Mouse (Mus musculus) layer of hippocampus, adult 6 months (tissue): ENCODE measurements around the gene Krtap13. TPM values are rescaled to one million over a fixed set of nuclear protein-coding genes. Genes with fewer than 3 reads are reported as not detected.

Experiments
- long read RNA-seq, 2 experiments: library from polyadenylated mRNA; unstranded; transcript quantifications; one replicate each; pipeline ENCODE4 v2.0.0; 2019 to 2020
- polyA plus RNA-seq: library from polyadenylated mRNA; unstranded; fragments of <200 nt; fragmentation: Nextera tagmentation; gene quantifications from 2 replicates; pipeline ENCODE4 v1.2.3, GENCODE M21; 2021

Gene Krtap13
- not detected in 2 replicates for polyA plus RNA-seq
- long read RNA-seq, experiment 1, result 0 reads
- long read RNA-seq, experiment 2, result 0 reads

DNA sequence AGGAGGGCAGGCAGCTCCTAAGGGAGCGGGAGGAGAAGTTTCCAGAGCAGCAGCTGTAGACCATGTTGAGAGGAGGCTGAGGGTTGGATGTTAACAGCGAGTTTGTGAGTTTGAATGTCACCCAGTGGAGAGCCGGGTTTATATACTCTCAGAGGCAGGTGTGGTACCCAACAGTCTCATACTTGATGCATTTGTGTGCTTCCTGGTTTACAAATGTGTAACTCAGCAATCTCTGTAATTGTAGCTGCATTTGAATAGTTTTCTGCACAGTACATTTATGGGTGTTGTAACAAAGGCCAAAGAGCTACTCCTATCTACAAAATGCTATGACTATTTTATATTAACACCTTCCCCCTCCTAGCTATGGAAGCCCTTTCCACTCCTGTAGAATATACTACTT lies at the start of gene Krtap13:
Krtap13 (minus strand) TSS at position 101 of the 400 bp plus-strand sequence.

DNA sequence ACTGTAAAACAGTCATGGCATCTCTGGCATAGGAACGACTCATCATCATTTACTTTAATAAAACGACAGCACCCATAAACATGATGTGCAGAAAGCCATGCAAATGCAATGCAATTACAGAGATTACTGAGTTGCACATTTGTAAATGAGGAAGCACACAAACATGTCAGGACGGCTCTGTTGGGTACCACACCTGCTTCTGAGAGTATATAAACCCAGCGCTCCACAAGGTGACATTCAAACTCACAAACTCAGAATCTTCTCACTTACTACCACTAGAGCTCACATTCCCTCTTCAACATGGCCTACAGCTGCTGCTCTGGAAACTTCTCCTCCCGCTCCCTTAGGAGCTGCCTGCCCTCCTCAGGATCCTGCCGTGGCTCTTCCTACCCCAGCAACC lies 26.2 kb upstream of the Krtap13 start, which contains the start of gene Gm5965:
Gm5965 (plus strand) TSS at position 301 of the 400 bp plus-strand sequence.

DNA sequence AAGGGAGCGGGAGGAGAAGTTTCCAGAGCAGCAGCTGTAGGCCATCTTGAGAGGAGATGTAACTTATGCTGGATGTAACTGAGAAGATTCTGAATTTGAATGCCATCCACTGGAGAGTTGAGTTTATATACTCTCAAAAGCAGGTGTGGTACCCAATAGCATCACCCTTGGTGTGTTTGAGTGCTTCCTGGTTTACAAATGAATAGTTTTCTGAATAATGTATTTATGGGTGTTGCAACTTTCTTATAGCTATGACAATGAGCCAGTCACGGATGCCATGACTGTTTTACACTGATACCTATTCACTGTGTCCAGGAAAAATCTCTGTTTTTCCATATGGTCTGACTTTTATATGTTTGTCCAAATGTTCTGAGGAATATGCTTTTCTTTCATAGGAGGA lies 22.7 kb upstream of the Krtap13 start, which contains the start of gene 2310057N15Rik:
2310057N15Rik (minus strand) TSS at position 101 of the 400 bp plus-strand sequence.

DNA sequence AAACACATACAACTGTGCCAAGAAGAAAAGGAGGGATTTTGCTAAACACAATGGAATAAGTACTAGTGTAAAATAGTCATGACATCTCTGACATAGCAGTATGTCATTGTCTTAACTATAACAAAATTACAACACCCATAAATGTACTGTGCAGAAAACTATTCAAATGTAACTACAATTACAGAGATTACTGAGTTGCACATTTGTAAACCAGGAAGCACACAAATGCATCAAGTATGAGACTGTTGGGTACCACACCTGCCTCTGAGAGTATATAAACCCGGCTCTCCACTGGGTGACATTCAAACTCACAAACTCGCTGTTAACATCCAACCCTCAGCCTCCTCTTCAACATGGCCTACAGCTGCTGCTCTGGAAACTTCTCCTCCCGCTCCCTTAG lies 7.1 kb upstream of the Krtap13 start, which contains the start of gene 2310034C09Rik:
2310034C09Rik (plus strand) TSS at position 301 of the 400 bp plus-strand sequence.

DNA sequence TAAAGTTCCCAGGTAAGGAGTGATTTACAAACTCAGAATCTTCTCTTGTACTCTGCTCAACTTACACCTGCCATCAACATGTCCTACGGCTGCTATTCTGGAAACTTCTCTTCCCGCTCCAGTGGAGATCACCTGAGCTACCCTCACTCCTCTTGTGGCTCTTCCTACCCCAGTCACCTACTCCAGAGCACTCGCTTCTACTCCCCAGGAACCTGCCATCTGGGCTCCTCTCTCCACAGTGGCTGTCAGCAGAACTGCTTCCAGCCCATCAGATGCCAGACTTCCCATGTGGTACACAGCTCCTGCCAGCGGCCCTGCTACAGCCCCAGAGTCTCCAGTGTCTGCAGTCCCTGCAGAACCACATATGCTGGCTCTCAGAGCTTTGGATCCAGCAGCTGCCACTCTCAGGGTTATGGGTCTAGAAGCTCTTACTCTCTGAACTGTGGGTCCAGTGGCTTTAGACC lies 22.6 kb downstream of the Krtap13 start, which contains the start of gene Krtap13-1:
Krtap13-1 (plus strand) TSS at position 51 of the 464 bp plus-strand sequence.

DNA sequence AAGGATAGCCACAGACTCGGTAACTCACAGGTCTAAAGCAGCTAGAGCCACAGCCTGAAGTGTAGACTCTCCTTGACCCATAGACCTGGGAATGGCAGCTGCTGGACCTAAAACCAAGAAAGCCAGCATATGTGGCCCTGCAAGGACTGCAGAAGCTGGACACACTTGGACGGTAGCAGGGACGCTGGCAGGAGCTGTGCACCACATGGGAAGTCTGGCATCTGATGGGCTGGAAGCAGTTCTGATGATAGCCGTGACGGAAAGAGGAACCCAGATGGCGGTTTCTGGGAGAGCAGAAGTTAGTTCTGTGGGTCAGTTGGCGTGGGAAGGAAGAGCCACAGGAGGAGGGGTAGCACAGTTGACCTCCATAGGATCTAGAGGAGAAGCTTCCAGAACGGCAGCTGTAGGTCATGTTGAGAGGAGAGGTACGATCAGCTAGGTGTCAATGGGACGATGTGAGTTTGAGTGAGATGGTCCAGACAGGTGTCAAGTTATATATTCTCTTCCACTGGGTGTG lies 43.9 kb downstream of the Krtap13 start, which contains the start of gene 2310061N02Rik:
2310061N02Rik (minus strand) TSS at position 467 of the 517 bp plus-strand sequence.

Other genes starting within 250 kb of the Krtap13 start
- not detected in 2 replicates for gene Cldn17, start 244.7 kb downstream of the Krtap13 start, polyA plus RNA-seq
- not detected in 2 replicates for gene Cldn8, start 188.5 kb downstream of the Krtap13 start, polyA plus RNA-seq
- gene Krtap24-1, start 139.4 kb downstream of the Krtap13 start, polyA plus RNA-seq, result not detected in 2 replicates
- not detected in 2 replicates for gene 2310079G19Rik, start 124.0 kb downstream of the Krtap13 start, polyA plus RNA-seq
- not detected in 2 replicates for gene Krtap26-1, start 103.8 kb downstream of the Krtap13 start, polyA plus RNA-seq
- not detected in 2 replicates for gene Krtap27-1, start 80.0 kb downstream of the Krtap13 start, polyA plus RNA-seq
- gene 2310061N02Rik, start 43.7 kb downstream of the Krtap13 start, polyA plus RNA-seq, result not detected in 2 replicates
- not detected in 2 replicates for gene Krtap13-1, start 22.8 kb downstream of the Krtap13 start, polyA plus RNA-seq
- not detected in 2 replicates for gene 2310034C09Rik, start 7.2 kb upstream of the Krtap13 start, polyA plus RNA-seq
- not detected in 2 replicates for gene 2310057N15Rik, start 22.6 kb upstream of the Krtap13 start, polyA plus RNA-seq
- not detected in 2 replicates for gene Gm5965, start 26.3 kb upstream of the Krtap13 start, polyA plus RNA-seq
- not detected in 2 replicates for gene Gm20741, start 60.6 kb upstream of the Krtap13 start, polyA plus RNA-seq
- not detected in 2 replicates for gene Krtap15, start 68.6 kb upstream of the Krtap13 start, polyA plus RNA-seq
- gene Krtap14, start 74.5 kb upstream of the Krtap13 start, polyA plus RNA-seq, result not detected in 2 replicates
- not detected in 2 replicates for gene Krtap19-1, start 117.8 kb upstream of the Krtap13 start, polyA plus RNA-seq
- gene Krtap19-2, start 122.6 kb upstream of the Krtap13 start, polyA plus RNA-seq, result not detected in 2 replicates
- gene Krtap19-3, start 126.4 kb upstream of the Krtap13 start, polyA plus RNA-seq, result not detected in 2 replicates
- not detected in 2 replicates for gene Krtap19-4, start 133.5 kb upstream of the Krtap13 start, polyA plus RNA-seq
- not detected in 2 replicates for gene Krtap19-5, start 144.8 kb upstream of the Krtap13 start, polyA plus RNA-seq
- not detected in 2 replicates for gene Krtap19-9b, start 180.6 kb upstream of the Krtap13 start, polyA plus RNA-seq
- not detected in 2 replicates for gene Krtap16-3, start 211.2 kb upstream of the Krtap13 start, polyA plus RNA-seq